Mouse (Mus musculus) heart, postnatal 0 days (tissue): ENCODE measurements around the gene Atp8a1.

Source experiments
- CTCF ChIP-seq: IDR thresholded peaks from 2 replicates; pipeline ENCODE4 v1.5.1; 2016; ENCODE audit warnings: antibody characterized with exemption, control low read depth, low read depth
- EP300 ChIP-seq: IDR thresholded peaks from 2 replicates; pipeline ENCODE4 v1.6.1; 2016; ENCODE audit warnings: antibody characterized with exemption, low read depth

DNA sequence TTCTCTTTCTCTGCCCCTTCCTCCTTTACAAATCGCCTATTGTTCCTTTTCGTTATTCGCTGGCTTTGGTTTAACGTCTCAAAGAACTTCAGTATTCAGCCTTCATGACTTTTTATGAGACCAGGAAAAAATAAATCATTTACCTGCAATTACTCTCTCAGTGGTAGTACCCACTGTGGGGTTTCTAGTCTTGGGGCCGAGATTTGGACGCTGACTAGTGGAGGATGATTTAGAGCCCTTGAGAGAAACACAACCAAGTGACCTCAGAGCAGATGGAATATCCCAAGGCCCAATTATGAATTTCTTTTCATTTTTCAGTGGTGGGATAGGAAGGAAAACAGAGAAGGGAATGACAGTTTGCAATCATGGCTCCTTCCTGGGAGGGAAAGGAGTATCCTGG is 114.1 kb downstream of the Atp8a1 start:
- TF ChIP-seq CTCF (no peak), EP300 (no peak)
